Mouse (Mus musculus) hindbrain, embryonic 15.5 days (tissue): ENCODE data around the gene Ikzf4. TPM values are rescaled to one million over a fixed set of nuclear protein-coding genes. Genes with fewer than 3 reads are reported as not detected.

Experiments
- ATAC-seq: fragments of 200-750 bp; cut with Nextera tagmentation; 2 replicates; pipeline ENCODE4 v1.8.0; 2017; ENCODE audit warnings: low read depth, moderate number of reproducible peaks, moderate TSS enrichment; ENCODE audit not compliant: low FRiP score
- H3K27ac ChIP-seq: fragments of 300-500 bp; sonication (generic); replicated peaks from 2 replicates; pipeline ENCODE4 v1.5.1; 2015; ENCODE audit warnings: mild to moderate bottlenecking, inconsistent platforms
- H3K27me3 ChIP-seq: fragments of 300-500 bp; sonication (generic); 2 replicates; pipeline ENCODE4 v1.6.1; 2015; ENCODE audit warnings: control low read depth, inconsistent platforms
- H3K36me3 ChIP-seq: fragments of 300-500 bp; sonication (generic); 2 replicates; pipeline ENCODE4 v1.6.1; 2015; ENCODE audit warnings: control low read depth, inconsistent platforms
- H3K4me1 ChIP-seq: fragments of 300-500 bp; sonication (generic); replicated peaks from 2 replicates; pipeline ENCODE4 v1.6.1; 2015; ENCODE audit warnings: control low read depth, inconsistent platforms
- H3K4me2 ChIP-seq: fragments of 300-500 bp; sonication (generic); 2 replicates; pipeline ENCODE4 v1.6.1; 2015; ENCODE audit warnings: moderate library complexity, mild to moderate bottlenecking, inconsistent platforms
- H3K4me3 ChIP-seq: fragments of 300-500 bp; sonication (generic); 2 replicates; pipeline ENCODE4 v1.5.1; 2015; ENCODE audit warnings: mild to moderate bottlenecking, inconsistent platforms
- H3K9ac ChIP-seq: fragments of 300-500 bp; sonication (generic); 2 replicates; pipeline ENCODE4 v1.6.1; 2015; ENCODE audit warnings: inconsistent platforms
- H3K9me3 ChIP-seq: fragments of 300-500 bp; sonication (generic); 2 replicates; pipeline ENCODE4 v1.6.1; 2016; ENCODE audit warnings: control low read depth, inconsistent platforms
- WGBS: fragments of 180-500 bp; shearing (Covaris S2); methylation state at CpG from one replicate; pipeline ENCODE4 v1.1.7; 2015; 5-methylcytosine and 5-hydroxymethylcytosine counted together
- polyA plus RNA-seq: library from polyadenylated mRNA; unstranded; fragments of >200 nt; fragmentation: Nextera tagmentation; extraction: Ambion mirVana; gene quantifications from 2 replicates; pipeline ENCODE4 v1.2.1, GENCODE M21; 2015

Ikzf4 gene
- polyA plus RNA-seq, 1 experiment from 2014 or later, result 18.3 TPM

DNA sequence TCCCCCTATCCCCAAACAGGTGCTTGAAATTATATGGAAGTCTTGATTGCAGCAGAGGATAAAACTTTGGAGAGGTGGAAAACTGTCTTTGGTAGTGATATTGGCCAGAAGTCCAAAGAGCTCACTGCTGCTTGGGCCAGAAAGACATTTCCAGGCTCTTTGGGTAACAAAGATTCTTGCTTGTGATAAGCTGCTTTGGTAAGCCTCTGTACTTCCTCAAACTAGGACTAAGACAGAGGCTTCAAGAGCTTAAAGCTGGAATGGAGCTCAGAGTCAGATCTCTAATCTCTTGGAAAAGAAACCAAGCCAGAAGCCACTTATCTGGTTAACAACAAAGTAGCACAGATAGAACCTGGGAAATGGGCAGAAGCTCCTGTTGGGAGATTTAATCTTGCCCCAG lies 16.7 kb upstream of the Ikzf4 start:
- no peak for ATAC-seq
- peaks cover under 1% of the 10 kb centered on the region; the same call in 1 of the 2 replicates for H3K4me1 ChIP-seq
- no peak overlapping the region for H3K9ac ChIP-seq
- H3K27me3 ChIP-seq, result no peaks in the 10 kb centered on the region
- no peak overlapping the region for H3K4me2 ChIP-seq
- H3K9me3 ChIP-seq, result no peaks in the 10 kb centered on the region
- H3K27ac ChIP-seq, result no peak overlapping the region
- no peak overlapping the region for H3K4me3 ChIP-seq
- no peaks in the 10 kb centered on the region for H3K36me3 ChIP-seq

DNA sequence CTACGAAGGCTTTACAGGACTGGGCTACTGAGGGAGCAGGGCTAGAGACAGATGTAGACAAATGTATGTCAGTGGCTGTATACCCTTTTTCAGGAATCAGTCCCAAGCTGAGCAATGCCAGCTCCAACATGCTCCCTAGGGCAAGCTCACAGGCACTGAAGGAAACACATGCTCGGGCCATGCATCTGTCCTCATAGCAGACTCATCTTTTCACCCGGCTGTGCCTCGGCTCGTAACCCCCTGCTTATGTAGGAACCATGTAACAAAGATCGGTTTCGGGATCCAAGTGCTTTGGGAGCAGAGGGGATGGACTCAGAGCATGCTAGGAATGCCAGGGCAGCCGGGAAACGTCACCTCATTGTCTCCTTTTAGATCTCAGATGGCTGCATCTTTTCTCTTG lies 13.7 kb upstream of the Ikzf4 start:
- Histone ChIP-seq H3K27me3 (no peaks in the 10 kb centered on the region), H3K9ac (no peak overlapping the region), H3K4me2 (no peak overlapping the region), H3K9me3 (no peaks in the 10 kb centered on the region), H3K4me3 (no peak overlapping the region), H3K36me3 (no peaks in the 10 kb centered on the region), H3K27ac (no peak overlapping the region), H3K4me1 (no peaks in the 10 kb centered on the region)
- ATAC-seq, result no peak
- 45% methylated on average over 9 of the region's 9 CpGs for WGBS

DNA sequence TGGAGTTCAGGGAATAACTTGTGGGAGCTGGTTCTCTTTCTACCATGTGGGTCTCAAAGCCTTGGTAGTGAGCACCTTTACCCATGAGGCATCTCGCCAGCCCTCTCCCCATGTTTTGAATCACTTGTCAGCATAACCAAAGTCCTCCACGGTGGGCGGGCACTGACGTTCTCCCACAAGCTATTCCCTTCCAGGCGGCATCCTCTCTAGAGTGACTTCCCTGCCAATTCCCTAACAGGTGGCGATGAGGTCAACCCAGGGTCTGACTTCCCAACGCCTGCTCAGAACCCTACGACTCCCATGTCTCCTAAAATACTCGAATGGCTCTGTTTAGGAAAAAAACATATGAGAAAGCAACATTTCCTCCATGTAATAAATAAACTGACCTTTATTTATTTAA lies 12.1 kb upstream of the Ikzf4 start:
- no peak overlapping the region for H3K9ac ChIP-seq
- WGBS, result 59% methylated on average over 9 of the region's 9 CpGs
- no peak overlapping the region for H3K4me3 ChIP-seq
- H3K36me3 ChIP-seq, result no peaks in the 10 kb centered on the region
- no peak overlapping the region for H3K27ac ChIP-seq
- no peaks in the 10 kb centered on the region for H3K4me1 ChIP-seq
- no peak overlapping the region for H3K4me2 ChIP-seq
- H3K9me3 ChIP-seq, result no peaks in the 10 kb centered on the region
- no peaks in the 10 kb centered on the region for H3K27me3 ChIP-seq
- ATAC-seq, result no peak

DNA sequence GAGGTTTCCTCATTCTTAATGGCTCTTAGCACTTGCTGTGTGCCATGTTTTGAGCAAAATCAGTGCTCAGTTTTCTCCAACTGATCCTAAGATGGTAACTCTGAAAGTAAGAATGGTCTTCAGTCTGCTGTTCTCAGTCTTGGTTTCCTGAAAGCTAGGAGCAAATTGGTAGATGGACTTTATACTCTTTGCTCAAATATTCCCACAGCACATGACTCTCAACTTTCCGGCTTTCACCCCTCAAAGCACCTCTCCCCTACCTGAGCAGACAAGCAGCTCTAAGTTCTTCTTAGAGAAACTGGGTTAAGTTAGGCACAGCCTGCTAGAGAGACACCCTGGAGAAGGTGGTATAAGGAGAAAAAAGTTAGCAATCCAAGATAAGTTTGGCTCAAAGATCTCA lies 10.9 kb upstream of the Ikzf4 start:
- no peaks in the 10 kb centered on the region for H3K36me3 ChIP-seq
- H3K9me3 ChIP-seq, result no peaks in the 10 kb centered on the region
- H3K4me3 ChIP-seq, result no peak overlapping the region
- H3K27me3 ChIP-seq, result no peaks in the 10 kb centered on the region
- ATAC-seq, result no peak
- WGBS, result 97% methylated on average over 1 of the region's 1 CpGs
- no peak overlapping the region for H3K9ac ChIP-seq
- H3K4me1 ChIP-seq, result no peaks in the 10 kb centered on the region
- H3K4me2 ChIP-seq, result no peak overlapping the region
- H3K27ac ChIP-seq, result no peak overlapping the region

DNA sequence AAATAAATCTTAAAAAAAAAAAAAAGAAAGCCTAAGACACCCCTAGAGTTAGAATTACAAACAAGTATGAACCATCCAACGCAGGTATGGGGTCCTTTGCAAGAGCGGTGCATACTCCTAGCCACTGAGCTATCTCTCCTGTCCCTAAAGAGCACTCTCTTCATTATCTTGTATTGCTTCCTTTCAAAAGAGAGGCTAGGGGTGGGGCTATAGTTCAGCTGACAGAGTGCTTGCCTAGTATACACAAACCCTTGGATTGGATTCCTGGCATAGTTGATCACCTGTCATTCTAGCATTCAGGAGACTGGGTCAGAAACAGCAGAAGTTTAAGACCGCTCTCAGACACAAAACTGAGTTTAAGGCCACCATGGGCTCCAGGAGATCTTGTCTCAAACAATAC lies 9.5 kb upstream of the Ikzf4 start:
- 88% methylated on average over 3 of the region's 3 CpGs for WGBS

DNA sequence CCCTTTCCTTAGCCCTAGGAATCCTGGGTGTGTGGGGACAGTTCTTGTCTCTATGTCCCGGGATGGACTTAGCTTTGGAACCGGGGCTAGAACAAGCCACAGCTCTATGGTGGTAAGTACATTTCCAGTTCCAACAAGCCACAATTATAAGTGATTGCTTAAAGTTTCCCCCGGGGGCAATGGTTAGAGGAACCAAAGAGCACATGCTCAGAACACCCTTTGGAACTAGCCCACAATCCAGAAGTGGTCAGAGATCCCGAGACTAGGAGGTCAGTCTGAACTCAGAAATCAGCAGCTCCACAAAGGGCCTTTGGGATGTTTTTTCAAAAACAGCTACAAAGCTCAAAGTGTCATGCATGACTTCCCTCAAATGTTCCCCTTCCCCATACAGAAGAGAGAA lies 8.1 kb upstream of the Ikzf4 start:
- 75% methylated on average over 4 of the region's 4 CpGs for WGBS
- H3K27ac ChIP-seq, result no peak overlapping the region
- H3K4me2 ChIP-seq, result no peak overlapping the region
- H3K9ac ChIP-seq, result no peak overlapping the region
- no peaks in the 10 kb centered on the region for H3K4me1 ChIP-seq
- no peak overlapping the region for H3K4me3 ChIP-seq
- no peaks in the 10 kb centered on the region for H3K27me3 ChIP-seq
- no peak for ATAC-seq
- H3K36me3 ChIP-seq, result no peaks in the 10 kb centered on the region
- H3K9me3 ChIP-seq, result no peaks in the 10 kb centered on the region

More for the DNA sequence above, 9.5 kb upstream of the Ikzf4 start:
- no peaks in the 10 kb centered on the region for H3K36me3 ChIP-seq
- H3K4me1 ChIP-seq, result no peaks in the 10 kb centered on the region
- H3K27ac ChIP-seq, result no peak overlapping the region
- no peaks in the 10 kb centered on the region for H3K27me3 ChIP-seq
- no peak overlapping the region for H3K9ac ChIP-seq
- no peak overlapping the region for H3K4me2 ChIP-seq
- ATAC-seq, result no peak
- no peak overlapping the region for H3K4me3 ChIP-seq
- H3K9me3 ChIP-seq, result no peaks in the 10 kb centered on the region

DNA sequence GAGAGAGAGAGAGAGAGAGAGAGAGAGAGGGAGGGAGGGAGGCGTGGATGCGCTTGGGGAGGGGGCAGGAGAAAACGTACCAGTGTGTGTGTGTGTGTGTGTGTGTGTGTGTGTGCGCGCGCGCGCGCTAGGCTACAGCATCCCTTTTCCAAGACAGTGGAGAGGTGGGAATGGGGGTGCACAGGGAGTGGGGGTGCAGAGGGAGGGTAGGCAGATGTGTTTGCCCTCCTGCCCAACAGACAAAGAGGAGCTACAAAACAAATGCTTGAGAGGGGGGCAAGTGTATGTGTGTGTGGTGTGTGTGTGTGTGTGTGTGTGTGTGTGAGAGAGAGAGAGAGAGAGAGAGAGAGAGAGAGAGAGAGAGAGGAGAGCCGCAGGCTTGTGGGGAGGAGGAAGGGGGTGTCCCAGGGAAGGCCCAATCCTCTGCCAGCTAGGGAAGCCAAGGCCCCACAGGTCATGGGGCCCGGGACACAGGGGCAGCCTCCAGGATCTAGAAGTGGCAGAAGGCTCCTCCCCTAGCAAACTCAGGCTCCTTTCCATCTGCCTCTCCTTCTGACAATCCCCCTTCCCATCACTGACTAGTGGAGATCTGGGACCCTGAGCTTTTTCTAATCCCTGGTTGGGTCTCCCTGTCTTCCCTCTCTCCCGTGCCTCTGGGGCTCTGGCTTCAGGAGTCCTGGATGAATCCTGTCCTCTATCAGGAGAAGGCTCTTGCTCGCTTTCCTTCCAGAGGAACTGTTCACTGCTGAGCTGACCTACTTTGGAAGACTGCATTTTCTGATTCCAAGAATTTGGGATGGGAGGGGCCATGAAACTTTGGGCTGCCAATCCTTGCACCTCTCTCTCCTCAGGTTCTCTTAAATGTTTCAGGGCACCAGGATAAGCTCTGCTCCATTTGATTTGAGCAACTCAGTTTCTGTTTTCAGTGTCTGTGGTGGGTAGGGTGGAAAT lies 623 bp upstream of the Ikzf4 start:
- Histone ChIP-seq H3K9me3 (no peaks in the 10 kb centered on the region), H3K9ac (peak overlapping the region; percentile 43), H3K36me3 (peaks cover under 1% of the 10 kb centered on the region; the same call in 1 of the 2 replicates), H3K27me3 (no peaks in the 10 kb centered on the region), H3K27ac (peak overlapping the region; percentile 96), H3K4me3 (peak overlapping the region; percentile 70), H3K4me2 (peak overlapping the region; percentile 61), H3K4me1 (peaks cover 35% of the 10 kb centered on the region)
- peak; percentile 81 for ATAC-seq
- WGBS, result 5% methylated on average over 12 of the region's 13 CpGs

DNA sequence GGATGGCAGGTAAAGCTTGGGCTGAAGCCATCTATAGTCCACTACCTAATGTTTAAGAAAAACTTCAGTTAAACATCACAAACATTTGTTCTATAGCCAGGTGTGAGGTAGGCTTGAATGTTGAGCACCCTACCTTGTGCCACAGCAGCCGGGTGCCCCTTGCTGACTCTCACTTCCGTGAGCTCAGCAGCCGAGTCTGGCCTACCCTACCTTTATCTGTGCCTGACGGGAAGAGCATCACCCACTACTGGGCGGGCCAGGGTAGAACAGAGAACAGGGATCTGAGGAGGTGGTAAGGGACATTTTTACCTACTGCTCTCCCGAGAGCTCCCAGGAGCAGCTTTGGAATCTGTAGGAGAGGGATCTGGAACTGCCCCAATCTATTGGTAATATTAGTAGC lies 3.0 kb downstream of the Ikzf4 start:
- Histone ChIP-seq H3K27ac (no peak overlapping the region), H3K9me3 (no peaks in the 10 kb centered on the region), H3K4me1 (peaks cover 40% of the 10 kb centered on the region), H3K4me2 (peak overlapping the region; percentile 61; the same call in 1 of the 2 replicates), H3K4me3 (no peak overlapping the region), H3K9ac (no peak overlapping the region), H3K36me3 (peaks cover 30% of the 10 kb centered on the region), H3K27me3 (no peaks in the 10 kb centered on the region)
- no peak for ATAC-seq
- whole genome bisulfite sequencing, result 94% methylated on average over 6 of the region's 6 CpGs

DNA sequence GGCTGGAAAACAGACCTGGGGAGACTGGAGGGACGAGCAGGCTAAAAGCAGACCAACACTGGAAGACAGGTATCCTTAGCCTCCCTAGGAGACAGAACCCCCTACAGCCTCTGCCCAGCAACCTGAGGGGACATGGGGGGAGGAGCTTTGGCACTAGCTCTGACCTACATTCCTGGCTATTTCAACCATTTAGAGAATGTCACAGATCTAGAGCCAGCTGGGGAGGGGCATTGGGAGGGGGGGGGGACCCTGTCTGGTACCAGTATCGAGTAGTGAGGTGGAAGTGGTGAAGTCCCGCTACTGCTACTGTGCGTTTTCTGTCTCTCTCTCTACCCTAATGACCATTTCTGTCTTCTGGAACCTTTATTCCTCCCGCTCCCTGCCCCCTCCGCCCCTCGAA lies 3.9 kb downstream of the Ikzf4 start:
- no peak overlapping the region for H3K27ac ChIP-seq
- ATAC-seq, result no peak
- no peak overlapping the region for H3K4me2 ChIP-seq
- H3K36me3 ChIP-seq, result peaks cover 32% of the 10 kb centered on the region
- no peaks in the 10 kb centered on the region for H3K9me3 ChIP-seq
- H3K9ac ChIP-seq, result no peak overlapping the region
- H3K4me3 ChIP-seq, result no peak overlapping the region
- peaks cover 34% of the 10 kb centered on the region for H3K4me1 ChIP-seq
- H3K27me3 ChIP-seq, result no peaks in the 10 kb centered on the region
- 79% methylated on average over 7 of the region's 7 CpGs for WGBS

DNA sequence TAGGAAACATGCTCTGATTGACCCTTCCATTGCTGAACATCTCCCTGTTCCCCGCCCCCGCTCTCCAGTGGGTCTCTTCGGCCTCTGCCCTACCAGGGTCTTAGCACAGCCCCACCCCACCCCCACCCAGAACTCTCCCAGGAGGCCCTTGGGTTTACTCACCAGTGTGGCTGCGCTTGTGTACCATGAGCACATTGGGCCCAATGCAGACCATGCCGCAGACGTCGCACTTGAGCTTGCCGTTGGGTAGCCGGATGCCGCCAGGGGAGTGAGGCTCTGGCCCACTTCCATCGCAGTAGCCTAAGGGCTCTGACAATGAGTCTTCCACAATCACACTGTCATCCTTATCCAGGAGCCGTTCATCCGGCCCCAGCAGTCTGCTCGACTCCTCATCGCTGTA lies 4.9 kb downstream of the Ikzf4 start:
- H3K4me3 ChIP-seq, result no peak overlapping the region
- no peak for ATAC-seq
- H3K4me2 ChIP-seq, result no peak overlapping the region
- peaks cover 38% of the 10 kb centered on the region for H3K36me3 ChIP-seq
- 91% methylated on average over 15 of the region's 15 CpGs for WGBS
- H3K27me3 ChIP-seq, result no peaks in the 10 kb centered on the region
- H3K9ac ChIP-seq, result no peak overlapping the region
- H3K27ac ChIP-seq, result no peak overlapping the region
- peaks cover 28% of the 10 kb centered on the region for H3K4me1 ChIP-seq
- no peaks in the 10 kb centered on the region for H3K9me3 ChIP-seq

DNA sequence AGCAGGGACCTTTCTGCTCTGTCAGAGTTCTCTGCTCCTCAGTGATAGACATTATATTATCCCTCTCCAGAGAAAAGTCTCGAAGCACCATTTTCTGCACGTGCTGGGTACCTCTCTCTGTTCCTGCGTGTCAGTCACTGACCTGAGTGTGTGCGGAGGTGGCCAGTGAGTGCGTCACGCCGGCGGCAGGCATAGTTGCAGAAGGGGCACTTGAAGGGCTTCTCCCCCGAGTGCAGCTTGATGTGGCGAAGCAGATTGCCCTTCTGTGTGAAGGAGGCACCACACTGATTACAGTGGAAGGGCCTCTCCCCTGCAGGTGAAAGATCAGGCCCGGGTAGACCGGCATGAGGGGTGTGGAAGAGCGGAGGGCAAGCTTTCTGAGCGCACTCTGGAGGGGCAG lies 5.8 kb downstream of the Ikzf4 start:
- Histone ChIP-seq H3K9ac (no peak overlapping the region), H3K36me3 (peaks cover 46% of the 10 kb centered on the region), H3K4me3 (no peak overlapping the region), H3K4me2 (no peak overlapping the region), H3K9me3 (no peaks in the 10 kb centered on the region), H3K27ac (no peak overlapping the region), H3K27me3 (no peaks in the 10 kb centered on the region), H3K4me1 (peaks cover 28% of the 10 kb centered on the region)
- no peak for ATAC-seq
- WGBS, result 93% methylated on average over 14 of the region's 14 CpGs

DNA sequence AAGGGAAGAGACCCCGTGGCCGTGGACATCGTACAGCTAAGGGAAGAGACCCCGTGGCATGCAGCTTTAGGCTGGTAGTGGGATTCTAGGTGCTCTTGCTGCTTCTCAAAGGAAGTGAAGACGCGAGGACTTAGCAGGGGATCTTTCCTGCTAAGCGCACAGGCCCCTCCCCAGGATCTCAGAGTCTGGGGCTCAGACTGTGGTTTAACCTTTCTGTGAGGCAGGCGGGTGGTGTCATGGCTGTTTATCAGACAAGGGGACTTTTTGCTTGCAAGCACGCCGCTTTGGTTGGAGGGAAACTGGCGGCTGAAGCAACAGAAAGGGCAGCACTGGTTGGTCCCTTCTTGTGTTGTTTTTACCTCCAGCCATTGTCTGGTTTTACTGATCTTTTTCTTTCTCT lies 8.8 kb downstream of the Ikzf4 start:
- no peak for ATAC-seq
- H3K9ac ChIP-seq, result no peak overlapping the region
- peak overlapping the region; percentile 28 for H3K4me2 ChIP-seq
- H3K4me3 ChIP-seq, result no peak overlapping the region
- H3K27ac ChIP-seq, result no peak overlapping the region
- peaks cover 76% of the 10 kb centered on the region for H3K36me3 ChIP-seq
- 0 out of 2 replicates have a peak, but pooled peaks cover 5% of the 10 kb centered on the region for H3K4me1 ChIP-seq
- no peaks in the 10 kb centered on the region for H3K27me3 ChIP-seq
- WGBS, result 6% methylated on average over 11 of the region's 11 CpGs
- H3K9me3 ChIP-seq, result no peaks in the 10 kb centered on the region
